Mouse (Mus musculus) liver, embryonic 11.5 days (tissue): ENCODE data around the gene Id3. TPM values are rescaled to one million over a fixed set of nuclear protein-coding genes. Genes with fewer than 3 reads are reported as not detected.

Source experiments
- ATAC-seq: fragments of 200-750 bp; cut with Nextera tagmentation; replicated peaks from 2 replicates; pipeline ENCODE4 v1.8.0; 2017; ENCODE audit warnings: moderate number of reproducible peaks, mild to moderate bottlenecking, moderate TSS enrichment, moderate library complexity; ENCODE audit not compliant: low FRiP score
- DNase-seq: peaks from one replicate; pipeline ENCODE4 v3.0.0-alpha.2; 2017; ENCODE audit warnings: low spot score
- H3K27ac ChIP-seq: fragments of 300-500 bp; sonication (generic); 2 replicates; pipeline ENCODE4 v1.5.1; 2014; ENCODE audit warnings: mild to moderate bottlenecking, low read depth, low read length, control low read depth
- H3K27me3 ChIP-seq: fragments of 300-500 bp; sonication (generic); replicated peaks from 2 replicates; pipeline ENCODE4 v1.6.1; 2014; ENCODE audit warnings: low read length, mixed read lengths; ENCODE audit not compliant: control insufficient read depth, insufficient read depth
- H3K36me3 ChIP-seq: fragments of 300-500 bp; sonication (generic); 2 replicates; pipeline ENCODE4 v1.6.1; 2014; ENCODE audit warnings: mild to moderate bottlenecking, low read length, moderate library complexity, mixed read lengths; ENCODE audit not compliant: control insufficient read depth, insufficient read depth
- H3K4me1 ChIP-seq: fragments of 300-500 bp; sonication (generic); replicated peaks from 2 replicates; pipeline ENCODE4 v1.6.1; 2014; ENCODE audit warnings: low read length, mixed read lengths; ENCODE audit not compliant: control insufficient read depth, insufficient read depth
- H3K4me2 ChIP-seq: fragments of 300-500 bp; sonication (generic); 2 replicates; pipeline ENCODE4 v1.6.1; 2014; ENCODE audit warnings: mild to moderate bottlenecking, control low read depth, moderate library complexity
- H3K4me3 ChIP-seq: fragments of 300-500 bp; sonication (generic); 2 replicates; pipeline ENCODE4 v1.5.1; 2014; ENCODE audit warnings: low read depth, low read length, control low read depth
- H3K9ac ChIP-seq: fragments of 300-500 bp; sonication (generic); 2 replicates; pipeline ENCODE4 v1.6.1; 2014; ENCODE audit warnings: low read depth, low read length, control low read depth
- H3K9me3 ChIP-seq: fragments of 300-500 bp; sonication (generic); 2 replicates; pipeline ENCODE4 v1.6.1; 2016; ENCODE audit warnings: low read length, inconsistent platforms, mixed read lengths; ENCODE audit not compliant: control insufficient read depth
- WGBS: fragments of 180-500 bp; shearing (Covaris S2); extraction: QIAGEN DNeasy Blood & Tissue Kit; methylation state at CpG from one replicate; pipeline ENCODE4 v1.1.7; 2014; 5-methylcytosine and 5-hydroxymethylcytosine counted together
- polyA plus RNA-seq: library from polyadenylated mRNA; unstranded; fragments of >200 nt; fragmentation: Nextera tagmentation; extraction: Ambion mirVana; gene quantifications from 2 replicates; pipeline ENCODE4 v1.2.1, GENCODE M21; 2014

Id3 gene
- polyA plus RNA-seq, 1 experiment from 2014 or later: 200 TPM

DNA sequence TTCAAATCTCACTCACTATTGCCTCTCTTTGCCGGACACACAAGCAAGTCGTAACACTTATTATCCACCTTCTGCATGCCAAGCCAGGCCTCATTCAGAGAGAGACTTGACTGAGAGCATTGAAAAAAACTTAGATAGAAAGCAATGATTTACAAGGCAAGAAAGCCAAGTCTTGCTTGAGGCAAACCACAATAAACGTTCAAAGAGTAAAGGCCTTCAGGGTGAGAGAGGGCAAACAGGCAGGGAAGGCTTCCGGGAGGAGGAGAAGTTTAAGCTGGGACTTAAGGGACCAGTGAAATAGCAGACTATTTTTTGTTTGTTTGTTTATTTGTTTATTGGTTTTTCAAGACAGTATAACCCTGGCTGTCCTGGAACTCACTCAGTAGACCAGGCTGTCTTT is 27.1 kb downstream of the Id3 start:
- Histone ChIP-seq H3K27me3 (no peaks in the 10 kb centered on the region), H3K4me1 (peaks cover 23% of the 10 kb centered on the region), H3K27ac (no peak overlapping the region), H3K36me3 (no peaks in the 10 kb centered on the region; the same call in 1 of the 2 replicates), H3K4me2 (no peak overlapping the region), H3K9me3 (no peaks in the 10 kb centered on the region), H3K4me3 (no peak overlapping the region), H3K9ac (no peak overlapping the region)
- no peak for ATAC-seq
- WGBS: 84% methylated on average over 4 of the region's 4 CpGs
- DNase-seq: no peak

DNA sequence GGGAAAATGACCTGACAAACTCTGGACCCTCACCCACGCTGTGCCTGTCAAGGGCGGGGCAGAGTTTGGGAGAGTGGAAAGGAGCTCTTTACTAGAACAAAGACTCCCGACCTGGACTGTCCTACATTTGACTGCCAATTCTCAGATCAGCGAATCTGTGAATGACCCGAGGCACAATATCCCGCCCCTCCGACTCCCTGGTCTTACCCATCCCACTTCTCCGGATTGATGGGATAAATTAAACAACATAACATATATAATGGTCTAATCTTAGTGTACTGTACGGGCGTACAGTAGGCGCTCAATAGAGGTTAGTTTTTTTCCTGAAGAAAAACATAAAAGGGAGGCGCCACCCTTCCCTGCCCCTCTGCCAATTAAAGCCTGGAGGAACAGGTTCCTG is 28.2 kb downstream of the Id3 start:
- DNase-seq (no peak), ATAC-seq (no peak)
- Histone ChIP-seq H3K4me1 (peaks cover 34% of the 10 kb centered on the region), H3K36me3 (no peaks in the 10 kb centered on the region; the same call in 1 of the 2 replicates), H3K4me3 (peak overlapping the region; percentile 75), H3K4me2 (peak overlapping the region; percentile 87), H3K9ac (peak overlapping the region; percentile 66), H3K27ac (no peak overlapping the region), H3K9me3 (no peaks in the 10 kb centered on the region), H3K27me3 (no peaks in the 10 kb centered on the region)
- WGBS: 32% methylated on average over 12 of the region's 12 CpGs

DNA sequence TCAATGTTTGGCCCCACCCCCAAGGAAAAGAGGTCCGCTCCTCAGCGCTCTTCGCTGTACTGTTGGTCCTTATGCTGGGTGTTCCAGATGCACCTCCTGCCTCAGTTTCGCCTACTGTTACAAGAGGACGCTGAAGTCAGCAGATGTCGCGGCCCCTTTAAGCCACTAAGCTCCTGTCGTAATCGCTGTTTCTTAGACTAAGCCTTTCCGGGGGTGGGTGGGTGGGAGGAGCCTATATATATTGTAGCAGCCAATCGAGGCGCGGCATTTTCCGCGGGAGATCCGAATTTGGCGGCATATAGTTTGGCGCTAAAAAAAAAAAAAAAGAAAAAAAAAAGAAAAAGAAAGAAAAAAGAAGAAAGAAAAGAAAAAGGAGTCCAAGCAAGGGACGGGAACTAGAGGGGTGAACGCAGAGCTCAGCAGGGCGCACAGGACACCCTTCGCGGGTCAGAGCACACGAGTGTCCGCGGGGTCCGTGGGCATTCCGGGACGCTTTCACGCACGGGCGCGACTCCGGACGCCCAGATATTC is 28.8 kb downstream of the Id3 start, which contains the start of gene E2f2:
E2f2 (plus strand) TSS at position 384 of the 531 bp plus-strand sequence.
- Histone ChIP-seq H3K36me3 (no peaks in the 10 kb centered on the region; the same call in 1 of the 2 replicates), H3K27ac (peak within 1 kb of the TSS; percentile 87), H3K27me3 (no peaks in the 10 kb centered on the region), H3K9ac (peak within 1 kb of the TSS; percentile 93), H3K4me3 (peak within 1 kb of the TSS; percentile 75), H3K9me3 (no peaks in the 10 kb centered on the region), H3K4me1 (peaks cover 40% of the 10 kb centered on the region), H3K4me2 (peak within 1 kb of the TSS; percentile 87)
- ATAC-seq: peak; percentile 63
- WGBS: under 1% methylated on average over 35 of the region's 35 CpGs
- DNase-seq: peak; percentile 67

DNA sequence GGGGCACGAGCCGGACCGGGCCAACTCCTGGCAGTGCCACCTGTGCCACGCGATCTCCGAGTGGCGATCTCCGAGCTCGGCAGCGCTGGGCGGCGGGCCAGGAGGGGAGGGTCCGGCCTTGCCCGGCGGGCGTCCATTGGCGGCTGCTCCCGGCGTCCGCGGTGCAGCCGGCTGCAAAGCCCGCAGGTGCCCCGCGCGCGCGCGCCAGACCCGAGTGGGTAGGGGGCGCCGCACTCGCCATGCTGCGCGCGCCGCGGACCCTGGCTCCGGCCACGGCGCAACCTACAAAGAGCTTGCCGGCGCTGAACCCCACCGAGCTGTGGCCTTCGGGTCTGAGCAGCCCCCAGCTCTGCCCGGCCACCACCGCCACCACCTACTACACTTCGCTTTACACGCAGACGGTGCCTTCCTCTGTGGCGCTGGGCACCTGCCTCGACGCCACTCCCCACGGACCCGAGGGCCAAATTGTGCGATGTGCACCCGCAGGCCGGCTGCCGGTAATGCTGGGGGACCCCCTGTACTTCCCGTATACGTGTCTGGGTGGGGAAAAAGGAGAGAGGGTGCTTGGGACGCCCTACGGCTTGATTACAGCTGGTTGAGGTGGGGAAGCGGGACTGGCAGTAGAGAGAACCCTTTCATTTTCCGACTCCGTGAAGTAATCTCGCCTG is 29.4 kb downstream of the Id3 start:
- under 1% methylated on average over 55 of the region's 67 CpGs for WGBS
- H3K27ac ChIP-seq: peak overlapping the region; percentile 87
- H3K4me1 ChIP-seq: peaks cover 46% of the 10 kb centered on the region
- H3K27me3 ChIP-seq: no peaks in the 10 kb centered on the region
- no peaks in the 10 kb centered on the region for H3K9me3 ChIP-seq
- H3K9ac ChIP-seq: peak overlapping the region; percentile 93
- peak overlapping the region; percentile 75 for H3K4me3 ChIP-seq
- no peaks in the 10 kb centered on the region; the same call in 1 of the 2 replicates for H3K36me3 ChIP-seq
- H3K4me2 ChIP-seq: peak overlapping the region; percentile 87
- DNase-seq: peak; percentile 68
- peak; percentile 28 for ATAC-seq

DNA sequence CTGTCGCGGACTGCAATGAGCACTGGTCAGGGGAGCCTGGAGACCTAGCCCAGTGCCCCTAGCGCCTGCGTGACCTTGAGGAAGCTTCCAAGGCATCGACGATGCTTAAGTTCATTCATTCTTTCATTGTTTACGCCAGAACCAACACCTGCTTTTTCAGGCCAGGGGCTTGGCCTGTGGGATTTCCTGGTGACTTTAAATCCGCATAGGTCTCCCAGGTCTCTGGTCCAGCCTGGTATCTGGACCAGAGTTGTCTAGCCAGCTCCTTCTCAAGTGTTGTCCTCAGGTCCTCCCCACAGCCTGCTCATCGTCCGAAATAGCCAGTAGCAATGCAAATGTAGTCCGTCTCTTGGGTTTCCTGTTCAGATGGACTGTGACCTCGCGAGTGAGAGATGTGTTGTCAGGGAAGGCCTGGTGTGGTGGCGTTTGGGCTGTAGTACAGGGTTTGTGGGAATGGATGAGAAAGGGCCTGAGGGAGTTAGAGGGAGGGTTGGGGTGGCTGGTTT is 30.0 kb downstream of the Id3 start:
- Histone ChIP-seq H3K27me3 (no peaks in the 10 kb centered on the region), H3K4me1 (peaks cover 52% of the 10 kb centered on the region), H3K36me3 (no peaks in the 10 kb centered on the region; the same call in 1 of the 2 replicates), H3K9me3 (no peaks in the 10 kb centered on the region), H3K9ac (peak overlapping the region; percentile 93), H3K4me2 (peak overlapping the region; percentile 87), H3K4me3 (peak overlapping the region; percentile 75), H3K27ac (peak overlapping the region; percentile 87)
- peak; percentile 60 for DNase-seq
- 6% methylated on average over 14 of the region's 14 CpGs for WGBS
- ATAC-seq: no peak

DNA sequence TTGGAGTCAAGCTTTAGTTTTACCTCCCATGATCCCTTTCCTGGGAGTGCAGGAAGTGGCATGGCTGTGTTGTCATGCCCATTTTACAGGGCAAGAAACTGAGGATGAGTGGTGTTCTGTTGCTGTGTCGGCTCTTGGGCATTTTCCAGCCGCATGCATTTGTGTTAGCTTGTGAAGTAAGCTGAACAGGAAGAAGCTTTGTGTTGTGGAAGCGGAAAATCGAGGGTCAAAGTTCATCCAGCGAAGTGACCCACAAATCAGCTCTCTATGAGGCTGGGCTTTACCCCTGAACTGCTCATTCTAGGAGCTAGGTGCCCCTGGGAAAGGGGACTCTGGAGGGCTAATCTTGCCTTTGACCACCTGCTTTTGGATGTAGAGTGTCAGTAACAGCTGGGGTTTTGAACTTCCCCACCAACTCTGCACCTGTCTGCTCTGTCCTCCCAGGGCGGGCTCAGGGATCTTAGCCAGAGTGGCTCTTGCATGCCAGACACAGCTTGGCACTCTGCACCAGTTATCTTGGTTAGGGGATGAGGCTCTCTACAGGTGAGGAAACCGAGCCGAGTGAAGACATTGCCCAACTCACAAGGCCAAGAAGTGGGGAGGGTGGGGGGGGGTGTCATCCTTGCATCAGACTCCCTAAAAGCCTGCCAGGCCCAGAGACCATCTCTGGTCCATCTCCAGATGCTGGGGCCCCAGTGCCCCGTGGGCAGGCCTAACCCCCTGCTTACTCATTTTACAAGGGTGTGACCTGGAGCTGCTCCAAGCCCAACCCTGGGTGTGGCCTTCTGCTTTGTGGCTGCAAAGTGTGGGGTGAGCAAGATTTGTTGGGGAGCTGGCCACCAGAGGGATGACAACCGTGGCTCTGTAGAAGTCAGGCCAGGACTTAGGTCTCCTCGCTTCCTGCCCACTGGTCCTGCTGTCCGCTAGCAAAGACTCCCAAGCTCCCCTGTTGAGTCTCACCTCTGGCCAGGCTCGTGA is 31.2 kb downstream of the Id3 start:
- DNase-seq (peak; percentile 57), ATAC-seq (peak; percentile 65)
- no peaks in the 10 kb centered on the region for H3K27me3 ChIP-seq
- peak overlapping the region; percentile 93 for H3K9ac ChIP-seq
- H3K4me1 ChIP-seq: peaks cover 63% of the 10 kb centered on the region
- WGBS: 60% methylated on average over 13 of the region's 13 CpGs
- no peaks in the 10 kb centered on the region; the same call in 1 of the 2 replicates for H3K36me3 ChIP-seq
- H3K9me3 ChIP-seq: no peaks in the 10 kb centered on the region
- H3K4me3 ChIP-seq: peak overlapping the region; percentile 75
- H3K27ac ChIP-seq: peak overlapping the region; percentile 87
- peak overlapping the region; percentile 87 for H3K4me2 ChIP-seq

DNA sequence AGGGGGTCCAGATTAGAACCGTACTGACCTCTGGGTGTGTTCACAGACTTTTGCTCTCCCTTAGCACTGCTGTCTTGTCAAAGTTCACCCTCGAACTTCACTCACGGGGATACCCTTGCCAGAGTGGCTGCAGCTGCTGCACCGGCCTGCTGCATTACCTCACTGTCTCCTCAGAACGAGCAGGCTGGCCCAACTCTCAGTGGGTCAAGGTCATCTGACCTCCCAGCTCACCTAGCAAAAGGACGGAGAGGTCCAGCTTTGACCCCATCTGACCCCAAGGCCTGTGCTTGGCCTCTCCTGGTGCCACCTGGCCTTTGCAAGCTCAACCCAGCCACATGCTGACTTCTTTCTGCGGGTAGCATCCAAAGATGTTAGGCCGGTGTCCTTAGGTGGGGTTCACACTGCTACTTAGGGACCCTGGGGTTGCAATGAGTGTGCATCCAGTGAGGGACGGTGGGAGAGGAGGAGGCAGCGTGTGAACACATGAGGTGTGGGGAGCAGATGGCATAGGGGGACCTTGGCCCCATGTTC is 32.8 kb downstream of the Id3 start:
- H3K36me3 ChIP-seq: no peaks in the 10 kb centered on the region; the same call in 1 of the 2 replicates
- WGBS: 73% methylated on average over 10 of the region's 10 CpGs
- H3K9ac ChIP-seq: peak overlapping the region; percentile 93

DNA sequence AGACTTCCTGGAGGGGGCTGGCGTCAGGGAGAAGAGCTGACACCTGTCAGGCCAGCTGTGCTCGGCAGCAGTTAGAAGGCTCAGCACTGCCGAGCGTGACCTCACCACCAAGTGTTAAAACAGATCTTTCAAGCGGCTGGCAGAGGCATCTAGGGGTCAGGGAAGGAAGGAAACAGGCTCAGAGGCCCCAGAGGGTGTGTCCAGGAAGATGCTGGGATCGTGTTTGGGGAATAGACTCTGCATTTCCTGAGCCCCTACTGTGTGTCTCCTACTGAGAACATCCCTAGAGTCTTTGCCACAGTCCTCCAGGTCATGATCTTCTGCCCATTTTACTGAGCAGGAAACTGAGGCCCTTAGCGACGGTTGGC is 33.9 kb downstream of the Id3 start:
- Histone ChIP-seq H3K4me1 (peaks cover 83% of the 10 kb centered on the region), H3K4me3 (peak overlapping the region; percentile 36), H3K27me3 (no peaks in the 10 kb centered on the region), H3K4me2 (peak overlapping the region; percentile 87), H3K36me3 (no peaks in the 10 kb centered on the region; the same call in 1 of the 2 replicates), H3K9me3 (no peaks in the 10 kb centered on the region), H3K27ac (peak overlapping the region; percentile 94), H3K9ac (peak overlapping the region; percentile 61)
- DNase-seq (no peak), ATAC-seq (no peak)
- WGBS: 32% methylated on average over 8 of the region's 8 CpGs

More for the DNA sequence above, 32.8 kb downstream of the Id3 start:
- H3K4me2 ChIP-seq: peak overlapping the region; percentile 87
- peak overlapping the region; percentile 62 for H3K27ac ChIP-seq
- H3K4me1 ChIP-seq: peaks cover 79% of the 10 kb centered on the region
- no peaks in the 10 kb centered on the region for H3K27me3 ChIP-seq
- ATAC-seq (no peak), DNase-seq (no peak)
- H3K4me3 ChIP-seq: 0 out of 2 replicates have a peak overlapping the region, but pooled peaks have one; percentile 36
- no peaks in the 10 kb centered on the region for H3K9me3 ChIP-seq
